Mouse (Mus musculus) bone marrow, adult 2 months (tissue): Measurements from ENCODE around the gene Dusp16.

Experiments used
- CTCF ChIP-seq: fragments of 200-500 bp; IDR thresholded peaks from 2 replicates; pipeline ENCODE4 v1.5.1; 2011; ENCODE audit warnings: low read length, control low read depth; ENCODE audit not compliant: control insufficient read depth, insufficient read depth
- POLR2A ChIP-seq: fragments of 200-500 bp; IDR thresholded peaks from 2 replicates; pipeline ENCODE4 v1.6.1; 2011; ENCODE audit warnings: low read depth, mild to moderate bottlenecking, control low read depth, low read length, borderline replicate concordance; ENCODE audit not compliant: control insufficient read depth

- TF ChIP-seq CTCF (no peak), POLR2A (no peak)
These were observed 27.9 kb downstream of the Dusp16 start for GRCm38 (mm10) chr6:134764441-134765061.
